Mouse (Mus musculus): ENCODE results near the gene Gm13697. TPM values are rescaled to one million over a fixed set of nuclear protein-coding genes. Genes with fewer than 3 reads are reported as not detected.
"Not testable (repeated sequence)": the region's sequence is repeated elsewhere in the genome, so short reads cannot be mapped to it uniquely, and the experiment has no call there.

The Gm13697 gene
- total RNA-seq (2017) = not detected in 2 replicates

DNA sequence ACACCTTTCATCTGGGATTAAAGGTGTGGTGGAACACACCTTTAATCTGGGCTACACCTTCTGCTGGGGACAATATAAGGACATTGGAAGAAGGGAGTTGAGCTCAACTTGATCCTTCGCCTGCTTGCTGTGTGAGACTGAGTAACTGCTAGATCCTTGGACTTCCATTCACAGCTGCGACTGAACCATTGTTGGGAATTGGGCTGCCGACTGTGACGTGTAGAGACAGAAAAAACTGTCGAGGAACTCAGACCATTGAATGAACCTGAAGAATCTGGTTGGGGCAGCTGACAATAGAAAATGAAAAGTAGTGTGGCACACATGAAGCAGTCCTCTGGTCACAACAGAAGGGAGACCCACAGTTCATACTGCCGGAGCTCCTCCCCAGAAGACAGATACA lies at the start of gene Gm13697:
Gene Gm13697 (plus strand): TSS at position 301 of the 400 bp plus-strand sequence.
- not testable (repeated sequence) for ATAC-seq (replicated peaks in 1 of 2; ENCODE audit: insufficient read depth in 1 of 2, low FRiP score in 2 of 2, low TSS enrichment in 1 of 2, low read depth in 1 of 2, poor library complexity in 2 of 2, severe bottlenecking in 2 of 2)

DNA sequence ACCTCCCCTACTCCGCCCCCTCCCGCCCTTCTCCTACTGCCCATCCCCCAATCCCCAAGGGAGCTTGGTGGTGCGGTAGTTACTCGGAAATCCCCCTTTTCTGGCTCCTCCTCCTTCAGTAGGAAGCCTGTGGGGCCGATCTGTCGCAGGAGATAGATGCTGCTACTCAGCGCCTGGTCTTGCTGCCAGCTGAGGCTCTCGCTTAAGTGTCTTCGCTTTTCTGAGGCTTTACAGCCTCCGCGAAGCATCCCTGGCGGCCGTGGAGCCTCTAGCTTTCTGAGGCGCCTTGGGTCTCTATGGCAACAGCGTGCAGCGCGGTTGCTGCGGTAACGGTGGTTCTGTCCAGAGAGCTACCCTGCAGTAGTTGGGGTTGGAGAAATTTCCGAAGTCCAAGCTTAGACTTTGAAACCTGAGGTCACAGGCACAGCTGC lies 43.6 kb upstream of the Gm13697 start, which contains the start of gene Zswim2:
Gene Zswim2 (minus strand): TSS at position 298 of the 431 bp plus-strand sequence.
- peak; percentile 93 to 98 for ATAC-seq (replicated peaks in 1 of 2; ENCODE audit: insufficient read depth in 1 of 2, low FRiP score in 2 of 2, low TSS enrichment in 1 of 2, low read depth in 1 of 2, poor library complexity in 2 of 2, severe bottlenecking in 2 of 2)

DNA sequence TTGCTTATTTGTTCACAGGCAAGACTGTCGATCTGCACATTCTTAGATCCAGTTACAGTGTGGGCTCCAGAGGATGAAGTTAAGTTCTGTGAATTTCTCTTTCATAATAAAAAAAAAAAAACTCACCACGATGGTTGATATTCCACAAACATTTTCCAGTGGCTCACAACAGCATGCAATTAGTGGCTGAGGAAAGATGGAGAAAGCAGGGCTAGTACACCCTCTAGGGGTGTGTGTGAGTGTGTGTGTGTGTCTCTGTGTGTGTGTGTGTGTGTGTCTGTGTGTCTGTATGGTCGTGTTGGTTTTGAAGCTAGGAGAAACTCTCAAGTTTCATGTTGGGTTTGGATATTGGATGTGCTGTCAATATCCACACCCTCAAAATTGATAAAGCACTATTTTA lies 43.2 kb upstream of the Gm13697 start:
- ATAC-seq (replicated peaks in 1 of 2; ENCODE audit: insufficient read depth in 1 of 2, low FRiP score in 2 of 2, low TSS enrichment in 1 of 2, low read depth in 1 of 2, poor library complexity in 2 of 2, severe bottlenecking in 2 of 2) = no peak

DNA sequence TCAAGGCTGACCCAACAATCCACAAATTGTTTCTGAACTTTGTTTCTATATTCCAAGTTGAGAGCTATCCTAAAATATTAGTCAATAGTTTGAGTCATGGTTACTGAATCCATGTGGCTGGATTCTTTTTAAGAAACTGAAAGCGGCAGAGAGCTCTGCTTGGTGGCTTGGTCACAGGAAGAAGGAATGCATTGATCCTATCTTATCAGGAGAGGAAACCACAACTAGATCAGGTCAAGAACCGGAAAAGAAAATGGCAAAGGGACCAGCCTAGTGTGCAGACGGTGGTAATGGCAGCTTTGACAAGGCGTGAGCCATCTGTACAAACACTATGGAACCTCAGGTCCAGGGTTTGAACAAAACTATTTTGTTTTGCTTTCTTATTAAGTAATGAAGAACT lies 42.8 kb upstream of the Gm13697 start:
- ATAC-seq (replicated peaks in 1 of 2; ENCODE audit: insufficient read depth in 1 of 2, low FRiP score in 2 of 2, low TSS enrichment in 1 of 2, low read depth in 1 of 2, poor library complexity in 2 of 2, severe bottlenecking in 2 of 2) = peak in 1 of 2 experiments; percentile 26; a peak in 1 of 4 replicates

DNA sequence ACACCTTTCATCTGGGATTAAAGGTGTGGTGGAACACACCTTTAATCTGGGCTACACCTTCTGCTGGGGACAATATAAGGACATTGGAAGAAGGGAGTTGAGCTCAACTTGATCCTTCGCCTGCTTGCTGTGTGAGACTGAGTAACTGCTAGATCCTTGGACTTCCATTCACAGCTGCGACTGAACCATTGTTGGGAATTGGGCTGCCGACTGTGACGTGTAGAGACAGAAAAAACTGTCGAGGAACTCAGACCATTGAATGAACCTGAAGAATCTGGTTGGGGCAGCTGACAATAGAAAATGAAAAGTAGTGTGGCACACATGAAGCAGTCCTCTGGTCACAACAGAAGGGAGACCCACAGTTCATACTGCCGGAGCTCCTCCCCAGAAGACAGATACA lies 29.1 kb upstream of the Gm13697 start, which contains the start of gene Gm13698:
Gene Gm13698 (plus strand): TSS at position 301 of the 400 bp plus-strand sequence.
- ATAC-seq (replicated peaks in 1 of 2; ENCODE audit: insufficient read depth in 1 of 2, low FRiP score in 2 of 2, low TSS enrichment in 1 of 2, low read depth in 1 of 2, poor library complexity in 2 of 2, severe bottlenecking in 2 of 2) = not testable (repeated sequence)

DNA sequence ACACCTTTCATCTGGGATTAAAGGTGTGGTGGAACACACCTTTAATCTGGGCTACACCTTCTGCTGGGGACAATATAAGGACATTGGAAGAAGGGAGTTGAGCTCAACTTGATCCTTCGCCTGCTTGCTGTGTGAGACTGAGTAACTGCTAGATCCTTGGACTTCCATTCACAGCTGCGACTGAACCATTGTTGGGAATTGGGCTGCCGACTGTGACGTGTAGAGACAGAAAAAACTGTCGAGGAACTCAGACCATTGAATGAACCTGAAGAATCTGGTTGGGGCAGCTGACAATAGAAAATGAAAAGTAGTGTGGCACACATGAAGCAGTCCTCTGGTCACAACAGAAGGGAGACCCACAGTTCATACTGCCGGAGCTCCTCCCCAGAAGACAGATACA lies 23.3 kb upstream of the Gm13697 start, which contains the start of gene Gm13693:
Gene Gm13693 (plus strand): TSS at position 301 of the 400 bp plus-strand sequence.
- ATAC-seq (replicated peaks in 1 of 2; ENCODE audit: insufficient read depth in 1 of 2, low FRiP score in 2 of 2, low TSS enrichment in 1 of 2, low read depth in 1 of 2, poor library complexity in 2 of 2, severe bottlenecking in 2 of 2) = not testable (repeated sequence)

DNA sequence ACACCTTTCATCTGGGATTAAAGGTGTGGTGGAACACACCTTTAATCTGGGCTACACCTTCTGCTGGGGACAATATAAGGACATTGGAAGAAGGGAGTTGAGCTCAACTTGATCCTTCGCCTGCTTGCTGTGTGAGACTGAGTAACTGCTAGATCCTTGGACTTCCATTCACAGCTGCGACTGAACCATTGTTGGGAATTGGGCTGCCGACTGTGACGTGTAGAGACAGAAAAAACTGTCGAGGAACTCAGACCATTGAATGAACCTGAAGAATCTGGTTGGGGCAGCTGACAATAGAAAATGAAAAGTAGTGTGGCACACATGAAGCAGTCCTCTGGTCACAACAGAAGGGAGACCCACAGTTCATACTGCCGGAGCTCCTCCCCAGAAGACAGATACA lies 17.5 kb upstream of the Gm13697 start, which contains the start of gene Gm13695:
Gene Gm13695 (plus strand): TSS at position 301 of the 400 bp plus-strand sequence.
- not testable (repeated sequence) for ATAC-seq (replicated peaks in 1 of 2; ENCODE audit: insufficient read depth in 1 of 2, low FRiP score in 2 of 2, low TSS enrichment in 1 of 2, low read depth in 1 of 2, poor library complexity in 2 of 2, severe bottlenecking in 2 of 2)

DNA sequence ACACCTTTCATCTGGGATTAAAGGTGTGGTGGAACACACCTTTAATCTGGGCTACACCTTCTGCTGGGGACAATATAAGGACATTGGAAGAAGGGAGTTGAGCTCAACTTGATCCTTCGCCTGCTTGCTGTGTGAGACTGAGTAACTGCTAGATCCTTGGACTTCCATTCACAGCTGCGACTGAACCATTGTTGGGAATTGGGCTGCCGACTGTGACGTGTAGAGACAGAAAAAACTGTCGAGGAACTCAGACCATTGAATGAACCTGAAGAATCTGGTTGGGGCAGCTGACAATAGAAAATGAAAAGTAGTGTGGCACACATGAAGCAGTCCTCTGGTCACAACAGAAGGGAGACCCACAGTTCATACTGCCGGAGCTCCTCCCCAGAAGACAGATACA lies 11.7 kb upstream of the Gm13697 start, which contains the start of gene Gm13696:
Gene Gm13696 (plus strand): TSS at position 301 of the 400 bp plus-strand sequence.
- not testable (repeated sequence) for ATAC-seq (replicated peaks in 1 of 2; ENCODE audit: insufficient read depth in 1 of 2, low FRiP score in 2 of 2, low TSS enrichment in 1 of 2, low read depth in 1 of 2, poor library complexity in 2 of 2, severe bottlenecking in 2 of 2)

DNA sequence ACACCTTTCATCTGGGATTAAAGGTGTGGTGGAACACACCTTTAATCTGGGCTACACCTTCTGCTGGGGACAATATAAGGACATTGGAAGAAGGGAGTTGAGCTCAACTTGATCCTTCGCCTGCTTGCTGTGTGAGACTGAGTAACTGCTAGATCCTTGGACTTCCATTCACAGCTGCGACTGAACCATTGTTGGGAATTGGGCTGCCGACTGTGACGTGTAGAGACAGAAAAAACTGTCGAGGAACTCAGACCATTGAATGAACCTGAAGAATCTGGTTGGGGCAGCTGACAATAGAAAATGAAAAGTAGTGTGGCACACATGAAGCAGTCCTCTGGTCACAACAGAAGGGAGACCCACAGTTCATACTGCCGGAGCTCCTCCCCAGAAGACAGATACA lies 5.9 kb upstream of the Gm13697 start, which contains the start of gene Gm13694:
Gene Gm13694 (plus strand): TSS at position 301 of the 400 bp plus-strand sequence.
- ATAC-seq (replicated peaks in 1 of 2; ENCODE audit: insufficient read depth in 1 of 2, low FRiP score in 2 of 2, low TSS enrichment in 1 of 2, low read depth in 1 of 2, poor library complexity in 2 of 2, severe bottlenecking in 2 of 2) = not testable (repeated sequence)

DNA sequence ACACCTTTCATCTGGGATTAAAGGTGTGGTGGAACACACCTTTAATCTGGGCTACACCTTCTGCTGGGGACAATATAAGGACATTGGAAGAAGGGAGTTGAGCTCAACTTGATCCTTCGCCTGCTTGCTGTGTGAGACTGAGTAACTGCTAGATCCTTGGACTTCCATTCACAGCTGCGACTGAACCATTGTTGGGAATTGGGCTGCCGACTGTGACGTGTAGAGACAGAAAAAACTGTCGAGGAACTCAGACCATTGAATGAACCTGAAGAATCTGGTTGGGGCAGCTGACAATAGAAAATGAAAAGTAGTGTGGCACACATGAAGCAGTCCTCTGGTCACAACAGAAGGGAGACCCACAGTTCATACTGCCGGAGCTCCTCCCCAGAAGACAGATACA lies 5.7 kb downstream of the Gm13697 start, which contains the start of gene Gm13691:
Gene Gm13691 (plus strand): TSS at position 301 of the 400 bp plus-strand sequence.
- ATAC-seq (replicated peaks in 1 of 2; ENCODE audit: insufficient read depth in 1 of 2, low FRiP score in 2 of 2, low TSS enrichment in 1 of 2, low read depth in 1 of 2, poor library complexity in 2 of 2, severe bottlenecking in 2 of 2) = not testable (repeated sequence)

DNA sequence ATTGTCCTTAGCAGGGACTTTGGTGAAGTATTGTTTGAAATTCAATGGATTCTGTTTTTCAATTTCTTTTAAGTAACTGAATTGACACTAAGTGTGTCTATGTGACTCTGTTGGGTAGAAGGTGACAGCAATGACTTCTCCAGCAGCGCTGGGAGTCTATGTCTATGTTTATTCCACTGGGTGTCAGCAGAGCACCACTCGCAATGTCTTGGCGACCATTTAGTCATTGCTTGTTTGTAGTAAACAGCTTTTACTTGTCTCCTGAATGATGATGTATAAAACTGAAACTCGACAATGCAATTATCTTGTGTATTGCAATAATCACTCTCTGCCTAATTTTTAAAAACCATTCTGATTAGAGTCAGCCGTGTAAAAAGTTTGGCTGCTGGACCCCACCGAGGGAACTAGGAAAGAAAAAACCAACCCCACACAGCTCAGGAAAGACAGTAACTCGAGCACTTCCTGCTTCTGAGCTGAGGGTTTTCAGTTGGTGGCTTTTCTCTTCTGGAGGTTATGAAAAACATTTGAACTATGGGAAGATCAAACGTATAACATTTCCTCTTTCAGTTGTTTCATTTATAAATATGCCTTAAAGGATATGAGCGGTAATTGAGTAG lies 9.2 kb downstream of the Gm13697 start:
- ATAC-seq (replicated peaks in 1 of 2; ENCODE audit: insufficient read depth in 1 of 2, low FRiP score in 2 of 2, low TSS enrichment in 1 of 2, low read depth in 1 of 2, poor library complexity in 2 of 2, severe bottlenecking in 2 of 2) = peak; percentile 96 to 99

DNA sequence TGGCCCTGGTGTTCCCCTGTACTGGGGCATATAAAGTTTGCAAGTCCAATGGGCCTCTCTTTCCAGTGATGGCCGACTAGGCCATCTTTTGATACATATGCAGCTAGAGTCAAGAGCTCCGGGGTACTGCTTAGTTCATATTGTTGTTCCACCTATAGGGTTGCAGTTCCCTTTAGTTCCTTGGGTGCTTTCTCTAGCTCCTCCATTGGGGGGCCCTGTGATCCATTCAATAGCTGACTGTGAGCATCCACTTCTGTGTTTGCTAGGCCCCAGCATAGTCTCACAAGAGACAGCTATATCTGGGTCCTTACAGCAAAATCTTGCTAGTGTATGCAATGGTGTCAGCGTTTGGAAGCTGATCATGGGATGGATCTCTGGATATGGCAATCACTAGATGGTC lies 10.0 kb downstream of the Gm13697 start:
- ATAC-seq (replicated peaks in 1 of 2; ENCODE audit: insufficient read depth in 1 of 2, low FRiP score in 2 of 2, low TSS enrichment in 1 of 2, low read depth in 1 of 2, poor library complexity in 2 of 2, severe bottlenecking in 2 of 2) = not testable (repeated sequence)

DNA sequence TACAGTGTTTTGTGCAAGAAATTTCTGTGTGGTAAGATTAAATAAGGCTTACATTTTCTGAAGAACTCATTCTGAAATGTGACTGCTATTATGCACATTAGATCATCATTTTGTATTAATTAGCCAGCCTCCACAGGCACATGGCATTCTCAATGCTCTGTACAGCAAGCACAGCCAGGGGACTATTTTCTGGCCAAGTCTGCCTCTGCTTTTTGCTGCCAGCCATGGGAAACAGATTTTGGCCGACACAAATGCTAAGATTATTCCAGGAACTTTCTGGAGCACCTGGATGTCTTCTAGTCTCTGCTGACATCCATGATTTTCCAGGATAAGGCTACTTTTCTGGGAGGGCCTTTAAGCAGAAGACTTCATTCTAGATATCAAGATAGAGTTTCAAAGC lies 24.4 kb downstream of the Gm13697 start:
- ATAC-seq (replicated peaks in 1 of 2; ENCODE audit: insufficient read depth in 1 of 2, low FRiP score in 2 of 2, low TSS enrichment in 1 of 2, low read depth in 1 of 2, poor library complexity in 2 of 2, severe bottlenecking in 2 of 2) = no peak

DNA sequence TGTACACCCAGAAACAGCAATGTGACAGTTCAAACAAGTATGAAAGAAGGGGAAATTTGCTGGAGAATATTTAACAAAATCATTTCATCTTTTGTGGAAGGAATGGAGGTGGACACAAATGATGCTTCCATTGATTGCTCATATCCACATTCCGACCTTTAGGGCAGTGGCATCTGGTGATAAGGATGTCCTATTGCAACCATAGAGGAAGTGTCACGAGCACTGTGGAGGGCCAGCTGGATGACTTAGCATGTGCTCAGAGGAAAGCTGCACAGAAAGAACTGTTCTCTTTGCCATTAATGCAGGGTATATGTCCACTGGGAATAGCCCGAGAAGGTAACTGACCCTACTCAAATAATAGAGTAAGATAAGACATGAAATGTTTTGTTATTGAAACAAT lies 25.3 kb downstream of the Gm13697 start:
- peak; percentile 69 to 76; a peak in 3 of 4 replicates for ATAC-seq (replicated peaks in 1 of 2; ENCODE audit: insufficient read depth in 1 of 2, low FRiP score in 2 of 2, low TSS enrichment in 1 of 2, low read depth in 1 of 2, poor library complexity in 2 of 2, severe bottlenecking in 2 of 2)

DNA sequence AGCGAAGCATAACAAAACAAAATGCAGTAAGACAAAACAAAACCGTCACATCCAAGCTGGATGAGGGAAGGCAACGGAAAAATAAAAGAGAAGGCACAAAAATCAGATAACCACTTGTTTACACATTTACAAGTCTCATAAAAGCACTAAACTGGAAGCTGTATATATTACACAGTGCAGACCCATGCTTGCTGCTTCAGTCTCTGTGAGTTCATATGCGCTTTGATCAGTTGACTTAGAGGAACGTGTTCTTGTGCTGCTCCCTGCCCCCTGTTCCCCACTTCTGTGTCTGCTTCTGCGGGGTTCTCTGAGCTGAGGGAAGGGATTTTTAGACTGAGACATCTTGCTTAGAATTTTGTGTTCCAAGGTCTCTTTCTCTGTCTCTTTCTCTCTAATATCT lies 30.0 kb downstream of the Gm13697 start:
- ATAC-seq (replicated peaks in 1 of 2; ENCODE audit: insufficient read depth in 1 of 2, low FRiP score in 2 of 2, low TSS enrichment in 1 of 2, low read depth in 1 of 2, poor library complexity in 2 of 2, severe bottlenecking in 2 of 2) = no peak

DNA sequence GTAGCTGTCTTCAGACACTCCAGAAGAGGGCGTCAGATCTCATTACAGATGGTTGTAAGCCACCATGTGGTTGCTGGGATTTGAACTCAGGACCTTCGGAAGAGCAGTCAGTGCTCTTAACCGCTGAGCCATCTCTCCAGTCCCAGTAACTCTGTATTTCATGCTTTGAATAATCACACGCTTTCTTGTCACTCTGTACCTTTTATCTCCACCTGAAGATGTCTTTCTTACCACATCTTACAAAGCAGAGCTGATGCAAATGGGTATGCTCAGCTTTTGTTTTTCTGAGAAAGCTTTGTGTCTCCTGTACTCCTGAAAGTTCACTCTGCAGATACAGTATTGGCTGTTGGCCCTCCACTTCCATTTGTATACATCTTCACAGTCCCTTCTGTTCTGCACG lies 31.7 kb downstream of the Gm13697 start:
- not testable (repeated sequence) for ATAC-seq (replicated peaks in 1 of 2; ENCODE audit: insufficient read depth in 1 of 2, low FRiP score in 2 of 2, low TSS enrichment in 1 of 2, low read depth in 1 of 2, poor library complexity in 2 of 2, severe bottlenecking in 2 of 2)

DNA sequence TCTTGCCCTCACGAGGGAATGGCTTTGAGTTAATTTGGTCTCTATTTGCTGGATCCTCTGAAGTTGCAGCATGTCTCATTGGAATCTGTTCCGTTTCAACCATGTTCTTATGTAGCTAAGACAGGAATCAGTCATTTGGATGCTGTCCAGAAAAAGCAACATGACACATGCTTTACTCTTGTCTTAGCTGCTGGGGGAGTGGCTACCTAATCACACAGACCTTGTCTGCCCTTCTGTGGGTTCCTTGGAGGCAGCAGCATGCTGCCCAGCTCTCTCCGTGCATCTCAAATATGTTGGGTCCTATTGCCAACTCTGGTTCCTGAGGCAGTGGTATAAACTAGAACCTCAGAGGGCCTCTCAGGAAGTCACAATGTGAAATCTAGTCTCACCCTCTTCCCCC lies 33.8 kb downstream of the Gm13697 start:
- peak; percentile 33 to 49; a peak in 3 of 4 replicates for ATAC-seq (replicated peaks in 1 of 2; ENCODE audit: insufficient read depth in 1 of 2, low FRiP score in 2 of 2, low TSS enrichment in 1 of 2, low read depth in 1 of 2, poor library complexity in 2 of 2, severe bottlenecking in 2 of 2)

DNA sequence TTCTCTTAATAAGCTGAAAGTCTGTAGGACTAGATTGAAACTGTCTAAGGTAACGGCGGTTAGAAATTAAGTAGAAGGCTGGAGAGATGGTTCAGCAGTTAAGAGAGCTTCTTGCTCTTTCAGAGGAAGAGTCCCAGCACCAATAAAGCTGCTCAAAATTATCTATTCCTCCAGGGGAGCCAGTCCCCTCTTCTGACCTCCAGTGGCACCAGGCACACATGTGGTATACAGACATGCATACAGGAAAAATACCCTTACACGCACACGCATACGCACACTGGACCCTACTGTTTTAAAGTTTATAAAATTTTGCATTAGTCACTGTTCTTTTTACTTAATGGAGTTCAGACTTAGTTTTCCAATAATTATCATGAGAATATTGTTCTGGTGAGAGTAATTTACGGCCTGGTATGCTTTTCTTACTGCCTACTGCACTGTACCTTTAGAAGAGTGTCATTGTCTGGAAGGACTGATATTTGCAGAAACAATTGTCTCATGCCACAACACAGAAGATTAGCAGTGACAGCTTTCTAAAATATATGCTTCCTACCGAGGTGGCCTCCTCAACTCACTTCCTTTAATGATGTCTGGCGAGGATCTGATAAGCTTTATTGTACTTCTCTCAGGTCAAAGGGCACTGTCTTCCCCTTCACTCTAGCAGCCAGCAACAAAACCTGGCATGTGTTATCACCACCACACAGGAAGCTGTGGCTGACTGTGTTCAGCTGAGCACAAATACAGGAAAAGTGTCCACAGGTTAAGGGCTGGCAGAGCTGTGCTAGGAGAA lies 35.2 kb downstream of the Gm13697 start:
- peak; percentile 90 to 93 for ATAC-seq (replicated peaks in 1 of 2; ENCODE audit: insufficient read depth in 1 of 2, low FRiP score in 2 of 2, low TSS enrichment in 1 of 2, low read depth in 1 of 2, poor library complexity in 2 of 2, severe bottlenecking in 2 of 2)
